Mouse (Mus musculus): ENCODE measurements at regions not wholly inside any gene's neighbourhood (a gene's known extent, or its start where the extent isn't known, plus 50 kb on each side); places are given as distances from the start of the nearest gene placed in this dataset.

- no peak for ATAC-seq
- Histone ChIP-seq H3K27me3 (ENCODE audit: insufficient read depth, low read length) (no peaks in the 10 kb centered on the region), H3K4me1 (ENCODE audit: insufficient read depth) (no peaks in the 10 kb centered on the region), H3K9me3 (ENCODE audit: low read length) (no peaks in the 10 kb centered on the region), H3K4me2 (ENCODE audit: low read depth, low read length) (no peak overlapping the region), H3K27ac (ENCODE audit: low read depth) (no peak overlapping the region), H3K4me3 (ENCODE audit: low read depth, low read length) (no peak overlapping the region), H3K9ac (replicated peaks) (no peak overlapping the region), H3K36me3 (replicated peaks; ENCODE audit: insufficient read depth, low read length) (no peaks in the 10 kb centered on the region)
- no peak for TF ChIP-seq EP300 (IDR thresholded peaks at IDR 0.05; ENCODE audit: low read depth)
- no peak for TF ChIP-seq CTCF (IDR thresholded peaks at IDR 0.05; ENCODE audit: low read depth)
- no peak for DNase-seq
- WGBS (ENCODE audit: insufficient replicate concordance), result 15% methylated on average over 6 of the region's 6 CpGs
Measured at GRCm38 (mm10) chr5:119400223-119400935, 270.1 kb upstream of the Tbx3 start.

GRCm38 (mm10) chr5:119401915-119402314, 268.6 kb upstream of the Tbx3 start:
- no peak overlapping the region for H3K27ac ChIP-seq (ENCODE audit: low read depth)
- no peak overlapping the region for H3K4me2 ChIP-seq (ENCODE audit: low read depth, low read length)
- H3K9ac ChIP-seq (replicated peaks), result no peak overlapping the region
- no peak for TF ChIP-seq EP300 (IDR thresholded peaks at IDR 0.05; ENCODE audit: low read depth)
- TF ChIP-seq CTCF (IDR thresholded peaks at IDR 0.05; ENCODE audit: low read depth), result no peak
- no peak for DNase-seq
- no peaks in the 10 kb centered on the region for H3K36me3 ChIP-seq (replicated peaks; ENCODE audit: insufficient read depth, low read length)
- H3K9me3 ChIP-seq (ENCODE audit: low read length), result no peaks in the 10 kb centered on the region
- no peak for ATAC-seq
- H3K27me3 ChIP-seq (ENCODE audit: insufficient read depth, low read length), result no peaks in the 10 kb centered on the region
- WGBS (ENCODE audit: insufficient replicate concordance), result 66% methylated on average over 8 of the region's 8 CpGs
- no peaks in the 10 kb centered on the region for H3K4me1 ChIP-seq (ENCODE audit: insufficient read depth)
- H3K4me3 ChIP-seq (ENCODE audit: low read depth, low read length), result no peak overlapping the region

GRCm38 (mm10) chr5:119402651-119403050, 267.8 kb upstream of the Tbx3 start:
- Histone ChIP-seq H3K27ac (ENCODE audit: low read depth) (no peak overlapping the region), H3K9ac (replicated peaks) (no peak overlapping the region), H3K4me1 (ENCODE audit: insufficient read depth) (no peaks in the 10 kb centered on the region), H3K27me3 (ENCODE audit: insufficient read depth, low read length) (no peaks in the 10 kb centered on the region), H3K9me3 (ENCODE audit: low read length) (no peaks in the 10 kb centered on the region), H3K4me3 (ENCODE audit: low read depth, low read length) (no peak overlapping the region), H3K36me3 (replicated peaks; ENCODE audit: insufficient read depth, low read length) (no peaks in the 10 kb centered on the region), H3K4me2 (ENCODE audit: low read depth, low read length) (no peak overlapping the region)
- no peak for DNase-seq
- TF ChIP-seq EP300 (IDR thresholded peaks at IDR 0.05; ENCODE audit: low read depth), result no peak
- TF ChIP-seq CTCF (IDR thresholded peaks at IDR 0.05; ENCODE audit: low read depth), result no peak
- WGBS (ENCODE audit: insufficient replicate concordance), result 79% methylated on average over 17 of the region's 17 CpGs
- no peak for ATAC-seq

- Histone ChIP-seq H3K9me3 (ENCODE audit: low read length) (no peaks in the 10 kb centered on the region), H3K4me3 (ENCODE audit: low read depth, low read length) (no peak overlapping the region), H3K4me2 (ENCODE audit: low read depth, low read length) (no peak overlapping the region), H3K9ac (replicated peaks) (no peak overlapping the region), H3K27me3 (ENCODE audit: insufficient read depth, low read length) (no peaks in the 10 kb centered on the region), H3K4me1 (ENCODE audit: insufficient read depth) (no peaks in the 10 kb centered on the region), H3K27ac (ENCODE audit: low read depth) (no peak overlapping the region), H3K36me3 (replicated peaks; ENCODE audit: insufficient read depth, low read length) (no peaks in the 10 kb centered on the region)
- ATAC-seq, result no peak
- TF ChIP-seq EP300 (IDR thresholded peaks at IDR 0.05; ENCODE audit: low read depth), result no peak
- no peak for TF ChIP-seq CTCF (IDR thresholded peaks at IDR 0.05; ENCODE audit: low read depth)
- 56% methylated on average over 11 of the region's 11 CpGs for WGBS (ENCODE audit: insufficient replicate concordance)
- DNase-seq, result no peak
Measured at GRCm38 (mm10) chr5:119410966-119411365, 259.5 kb upstream of the Tbx3 start.

- Histone ChIP-seq H3K9ac (replicated peaks) (no peak overlapping the region), H3K36me3 (replicated peaks; ENCODE audit: insufficient read depth, low read length) (no peaks in the 10 kb centered on the region), H3K4me1 (ENCODE audit: insufficient read depth) (no peaks in the 10 kb centered on the region), H3K9me3 (ENCODE audit: low read length) (no peaks in the 10 kb centered on the region), H3K27ac (ENCODE audit: low read depth) (no peak overlapping the region), H3K4me3 (ENCODE audit: low read depth, low read length) (no peak overlapping the region), H3K4me2 (ENCODE audit: low read depth, low read length) (no peak overlapping the region), H3K27me3 (ENCODE audit: insufficient read depth, low read length) (no peaks in the 10 kb centered on the region)
- no peak for ATAC-seq
- 80% methylated on average over 11 of the region's 11 CpGs for WGBS (ENCODE audit: insufficient replicate concordance)
- TF ChIP-seq CTCF (IDR thresholded peaks at IDR 0.05; ENCODE audit: low read depth) (no peak), EP300 (IDR thresholded peaks at IDR 0.05; ENCODE audit: low read depth) (no peak)
- DNase-seq, result no peak
Measured at GRCm38 (mm10) chr5:119415835-119416234, 254.6 kb upstream of the Tbx3 start.

GRCm38 (mm10) chr5:119418486-119418885, 252.0 kb upstream of the Tbx3 start:
- no peaks in the 10 kb centered on the region for H3K4me1 ChIP-seq (ENCODE audit: insufficient read depth)
- H3K4me3 ChIP-seq (ENCODE audit: low read depth, low read length), result no peak overlapping the region
- no peak for ATAC-seq
- no peak overlapping the region for H3K27ac ChIP-seq (ENCODE audit: low read depth)
- no peak overlapping the region for H3K4me2 ChIP-seq (ENCODE audit: low read depth, low read length)
- no peaks in the 10 kb centered on the region for H3K36me3 ChIP-seq (replicated peaks; ENCODE audit: insufficient read depth, low read length)
- DNase-seq, result no peak
- 59% methylated on average over 5 of the region's 5 CpGs for WGBS (ENCODE audit: insufficient replicate concordance)
- no peaks in the 10 kb centered on the region for H3K9me3 ChIP-seq (ENCODE audit: low read length)
- H3K27me3 ChIP-seq (ENCODE audit: insufficient read depth, low read length), result no peaks in the 10 kb centered on the region
- TF ChIP-seq CTCF (IDR thresholded peaks at IDR 0.05; ENCODE audit: low read depth), result no peak
- TF ChIP-seq EP300 (IDR thresholded peaks at IDR 0.05; ENCODE audit: low read depth), result no peak
- no peak overlapping the region for H3K9ac ChIP-seq (replicated peaks)
